10 mouse cellular contexts compared by ENCODE assay signal in genomic region chr17:87826909-87827308, GRCm38 (mm10). TPM values are rescaled to one million over a fixed set of nuclear protein-coding genes. Genes with fewer than 3 reads are reported as not detected.
DNase-seq lines count a peak whose midpoint lies in the region; ATAC-seq lines count a peak whose summit lies in the region.
"Had no signal": no experiment of that assay in that cellular context is flagged by ENCODE, and none has a peak within 500 bp of the region (broad histone marks: within the 10 kb centered on the region; RNA-seq: fewer than 3 reads in every experiment).

No protein-coding gene starts in this region.

- H3K27me3 ChIP-seq in forebrain, embryonic 13.5 days, result peaks cover 7% of the 10 kb centered on the region
- H3K27me3 ChIP-seq in forebrain, embryonic 12.5 days, result peaks cover 18% of the 10 kb centered on the region
- peaks cover 30% of the 10 kb centered on the region for H3K27me3 ChIP-seq in limb, embryonic 12.5 days

- H3K27ac ChIP-seq in forebrain, embryonic 13.5 days, result no peak overlapping the region
- H3K27ac ChIP-seq in forebrain, embryonic 12.5 days, result no peak overlapping the region
- no peak overlapping the region for H3K27ac ChIP-seq in limb, embryonic 12.5 days

- H3K9me3 ChIP-seq in forebrain, embryonic 13.5 days (replicated peaks), result no peaks in the 10 kb centered on the region
- no peaks in the 10 kb centered on the region for H3K9me3 ChIP-seq in forebrain, embryonic 12.5 days
- no peaks in the 10 kb centered on the region for H3K9me3 ChIP-seq in limb, embryonic 12.5 days

- peaks cover 4% of the 10 kb centered on the region; the same call in 1 of the 2 replicates for H3K4me1 ChIP-seq in forebrain, embryonic 13.5 days
- peaks cover 15% of the 10 kb centered on the region for H3K4me1 ChIP-seq in forebrain, embryonic 12.5 days
- H3K4me1 ChIP-seq in limb, embryonic 12.5 days (replicated peaks), result peaks cover 11% of the 10 kb centered on the region; the same call in 1 of the 2 replicates

- no peaks in the 10 kb centered on the region for H3K36me3 ChIP-seq in forebrain, embryonic 13.5 days (ENCODE audit: poor library complexity, severe bottlenecking)
- H3K36me3 ChIP-seq in forebrain, embryonic 12.5 days (replicated peaks), result no peaks in the 10 kb centered on the region
- no peaks in the 10 kb centered on the region for H3K36me3 ChIP-seq in limb, embryonic 12.5 days

- WGBS in forebrain, embryonic 13.5 days, result 33% methylated on average over 12 of the region's 12 CpGs
- 30% methylated on average over 12 of the region's 12 CpGs for WGBS in forebrain, embryonic 12.5 days
- 20% methylated on average over 12 of the region's 12 CpGs for WGBS in limb, embryonic 12.5 days

- H3K9ac ChIP-seq in forebrain, embryonic 13.5 days, result no peak overlapping the region
- H3K9ac ChIP-seq in forebrain, embryonic 12.5 days, result no peak overlapping the region
- no peak overlapping the region for H3K9ac ChIP-seq in limb, embryonic 12.5 days (replicated peaks)

- peak; percentile 67 for DNase-seq in right cerebral cortex, adult 18-20 months
- DNase-seq in right cerebral cortex, postnatal 4 days, result no peak
- no peak for DNase-seq in ovary, postnatal 10 days (ENCODE audit: low spot score)
- no peak for DNase-seq in layer of hippocampus, adult 9-11 months
- no peak for DNase-seq in spleen, adult 12 weeks (ENCODE audit: low spot score)
- DNase-seq: adrenal gland, adult 2 months; kidney, adult 2 months had no signal

- H3K4me3 ChIP-seq in forebrain, embryonic 13.5 days, result no peak overlapping the region
- no peak overlapping the region for H3K4me3 ChIP-seq in forebrain, embryonic 12.5 days (replicated peaks)
- H3K4me3 ChIP-seq in limb, embryonic 12.5 days (replicated peaks), result no peak overlapping the region

- no peak for ATAC-seq in forebrain, embryonic 13.5 days
- no peak for ATAC-seq in forebrain, embryonic 12.5 days (ENCODE audit: low FRiP score)
- ATAC-seq in limb, embryonic 12.5 days (ENCODE audit: insufficient number of reproducible peaks, insufficient read depth, low FRiP score, low TSS enrichment, low read depth), result no peak

- H3K4me2 ChIP-seq in forebrain, embryonic 13.5 days, result 0 out of 2 replicates have a peak overlapping the region, but pooled peaks have one; percentile 22
- H3K4me2 ChIP-seq in forebrain, embryonic 12.5 days, result no peak overlapping the region
- peak overlapping the region; percentile 38; the same call in 1 of the 2 replicates for H3K4me2 ChIP-seq in limb, embryonic 12.5 days

RNA-seq across cellular contexts. Expression of gene Kcnk12, which starts 29.1 kb away (rescaled TPM):
- 0.40 and 0.54 TPM in 2 replicates for polyA plus RNA-seq in forebrain, embryonic 13.5 days (2015; fragmentation: Nextera tagmentation; extraction: Ambion mirVana)
- polyA plus RNA-seq in forebrain, embryonic 12.5 days (2016; fragmentation: Nextera tagmentation; extraction: Ambion mirVana), result 0.09 and 0.26 TPM in 2 replicates
- polyA plus RNA-seq in limb, embryonic 12.5 days (2016; fragmentation: Nextera tagmentation; extraction: Ambion mirVana), result 0.14 TPM in 1 of 2 replicates, not detected in the other
- polyA plus RNA-seq: kidney, adult 2 months had no signal
